Mouse (Mus musculus) heart, postnatal 0 days (tissue): ENCODE data around the gene Trim44. TPM values are rescaled to one million over a fixed set of nuclear protein-coding genes. Genes with fewer than 3 reads are reported as not detected.

Experiments
- ATAC-seq: fragments of 200-750 bp; cut with Nextera tagmentation; 2 replicates; pipeline ENCODE4 v1.8.0; 2017; ENCODE audit warnings: low read depth, moderate number of reproducible peaks, moderate library complexity; ENCODE audit not compliant: insufficient read depth
- DNase-seq: peaks from one replicate; pipeline ENCODE4 v3.0.0-alpha.2; 2016; ENCODE audit warnings: low spot score
- H3K27ac ChIP-seq: fragments of 300-500 bp; sonication (generic); 2 replicates; pipeline ENCODE4 v1.5.1; 2014; ENCODE audit warnings: low read depth, mild to moderate bottlenecking
- H3K27me3 ChIP-seq: fragments of 300-500 bp; sonication (generic); 2 replicates; pipeline ENCODE4 v1.6.1; 2014; ENCODE audit warnings: low read length, mixed read lengths; ENCODE audit not compliant: control insufficient read depth, insufficient read depth
- H3K36me3 ChIP-seq: fragments of 300-500 bp; sonication (generic); replicated peaks from 2 replicates; pipeline ENCODE4 v1.6.1; 2014; ENCODE audit warnings: low read length, mixed read lengths; ENCODE audit not compliant: control insufficient read depth, insufficient read depth
- H3K4me1 ChIP-seq: fragments of 300-500 bp; sonication (generic); 2 replicates; pipeline ENCODE4 v1.6.1; 2014; ENCODE audit warnings: antibody characterized with exemption; ENCODE audit not compliant: control insufficient read depth, insufficient read depth
- H3K4me2 ChIP-seq: fragments of 300-500 bp; sonication (generic); 2 replicates; pipeline ENCODE4 v1.6.1; 2014; ENCODE audit warnings: low read depth, mild to moderate bottlenecking, low read length, moderate library complexity
- H3K4me3 ChIP-seq: fragments of 300-500 bp; sonication (generic); 2 replicates; pipeline ENCODE4 v1.5.1; 2014; ENCODE audit warnings: low read depth, low read length
- H3K9ac ChIP-seq: fragments of 300-500 bp; sonication (generic); replicated peaks from 2 replicates; pipeline ENCODE4 v1.6.1; 2014; ENCODE audit warnings: low read depth, low read length, mixed read lengths
- H3K9me3 ChIP-seq: fragments of 300-500 bp; sonication (generic); replicated peaks from 2 replicates; pipeline ENCODE4 v1.6.1; 2016; ENCODE audit warnings: low read length; ENCODE audit not compliant: control insufficient read depth
- CTCF ChIP-seq: IDR thresholded peaks from 2 replicates; pipeline ENCODE4 v1.5.1; 2016; ENCODE audit warnings: antibody characterized with exemption, control low read depth, low read depth
- EP300 ChIP-seq: IDR thresholded peaks from 2 replicates; pipeline ENCODE4 v1.6.1; 2016; ENCODE audit warnings: antibody characterized with exemption, low read depth
- WGBS: fragments of 180-500 bp; shearing (Covaris S2); extraction: QIAGEN DNeasy Blood & Tissue Kit; methylation state at CpG from one replicate; pipeline ENCODE4 v1.1.7; 2014; 5-methylcytosine and 5-hydroxymethylcytosine counted together
- polyA plus RNA-seq: library from polyadenylated mRNA; unstranded; fragments of >200 nt; fragmentation: Nextera tagmentation; extraction: Ambion mirVana; gene quantifications from 2 replicates; pipeline ENCODE4 v1.2.1, GENCODE M21; 2015
- total RNA-seq: library from RNA; depleted of rRNA; stranded (reverse); fragments of >200 nt; gene quantifications from 2 replicates; pipeline ENCODE4 v1.2.3, GENCODE M21; 2014; ENCODE audit warnings: low replicate concordance

Gene Trim44
- total and polyA plus RNA-seq, 2 experiments from 2014 or later, result 10.9 to 23.0 TPM

GRCm38 (mm10) chr2:102450761-102451670, 43.4 kb upstream of the Trim44 start:
- Histone ChIP-seq H3K4me2 (peak overlapping the region; percentile 98), H3K9ac (peak overlapping the region; percentile 57), H3K4me3 (peak overlapping the region; percentile 61), H3K9me3 (no peaks in the 10 kb centered on the region), H3K36me3 (no peaks in the 10 kb centered on the region), H3K27me3 (peaks cover 49% of the 10 kb centered on the region), H3K27ac (no peak overlapping the region), H3K4me1 (peaks cover 3% of the 10 kb centered on the region; the same call in 1 of the 2 replicates)
- TF ChIP-seq CTCF, result 0 out of 2 replicates have a peak, but pooled peaks have one; percentile 7
- TF ChIP-seq EP300, result no peak
- under 1% methylated on average over 108 of the region's 109 CpGs for WGBS
- ATAC-seq, result peak; percentile 39
- DNase-seq, result no peak

GRCm38 (mm10) chr2:102450248-102450760, 42.7 kb upstream of the Trim44 start:
- Histone ChIP-seq H3K36me3 (no peaks in the 10 kb centered on the region), H3K27ac (no peak overlapping the region), H3K4me1 (peaks cover 3% of the 10 kb centered on the region; the same call in 1 of the 2 replicates), H3K4me3 (peak overlapping the region; percentile 61), H3K27me3 (peaks cover 43% of the 10 kb centered on the region), H3K9me3 (no peaks in the 10 kb centered on the region), H3K9ac (peak overlapping the region; percentile 57), H3K4me2 (peak overlapping the region; percentile 98)
- no peak for TF ChIP-seq EP300
- TF ChIP-seq CTCF, result no peak
- under 1% methylated on average over 43 of the region's 43 CpGs for WGBS
- ATAC-seq (no peak; the same call in 1 of the 2 replicates), DNase-seq (no peak)

GRCm38 (mm10) chr2:102449630-102450247, 42.1 kb upstream of the Trim44 start:
- no peaks in the 10 kb centered on the region for H3K9me3 ChIP-seq
- no peak for DNase-seq
- peaks cover 3% of the 10 kb centered on the region; the same call in 1 of the 2 replicates for H3K4me1 ChIP-seq
- no peaks in the 10 kb centered on the region for H3K36me3 ChIP-seq
- TF ChIP-seq CTCF (no peak), EP300 (no peak)
- peaks cover 39% of the 10 kb centered on the region for H3K27me3 ChIP-seq
- peak overlapping the region; percentile 23 for H3K9ac ChIP-seq
- ATAC-seq, result no peak
- H3K4me3 ChIP-seq, result peak overlapping the region; percentile 61
- peak overlapping the region; percentile 98 for H3K4me2 ChIP-seq
- H3K27ac ChIP-seq, result no peak overlapping the region
- 6% methylated on average over 17 of the region's 17 CpGs for WGBS

GRCm38 (mm10) chr2:102449056-102449455, 41.4 kb upstream of the Trim44 start:
- H3K4me2 ChIP-seq, result no peak overlapping the region

DNA sequence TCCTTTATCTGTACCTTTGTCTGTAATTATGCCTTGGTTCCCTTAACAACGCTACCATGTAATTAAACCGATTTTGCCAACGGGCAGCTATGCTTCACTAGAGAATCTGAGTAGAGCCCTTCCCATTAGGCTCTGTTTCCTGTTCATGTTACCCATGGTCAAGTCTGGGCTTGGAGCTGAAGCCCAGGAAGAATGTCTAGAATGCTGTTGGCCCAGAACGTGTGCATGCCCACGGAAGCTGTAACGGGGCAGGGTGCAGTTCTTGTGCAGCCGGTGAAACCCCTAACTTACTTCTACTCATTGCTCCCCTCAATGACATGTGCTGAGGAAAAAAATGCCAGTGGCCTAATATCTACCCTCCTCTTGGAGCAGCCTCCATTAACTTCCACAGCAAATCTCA, 40.2 kb upstream of the Trim44 start:
- H3K9ac ChIP-seq, result no peak overlapping the region
- DNase-seq (no peak), ATAC-seq (no peak)
- no peaks in the 10 kb centered on the region for H3K36me3 ChIP-seq
- no peaks in the 10 kb centered on the region for H3K9me3 ChIP-seq
- peaks cover 26% of the 10 kb centered on the region for H3K27me3 ChIP-seq
- TF ChIP-seq CTCF (no peak), EP300 (no peak)
- H3K4me3 ChIP-seq, result no peak overlapping the region
- H3K4me1 ChIP-seq, result peaks cover 3% of the 10 kb centered on the region; the same call in 1 of the 2 replicates
- H3K4me2 ChIP-seq, result no peak overlapping the region
- 88% methylated on average over 7 of the region's 7 CpGs for WGBS
- H3K27ac ChIP-seq, result no peak overlapping the region

More at GRCm38 (mm10) chr2:102449056-102449455, 41.4 kb upstream of the Trim44 start:
- 69% methylated on average over 1 of the region's 1 CpGs for WGBS
- peaks cover 3% of the 10 kb centered on the region; the same call in 1 of the 2 replicates for H3K4me1 ChIP-seq
- TF ChIP-seq CTCF (no peak), EP300 (no peak)
- H3K9ac ChIP-seq, result no peak overlapping the region
- H3K27ac ChIP-seq, result no peak overlapping the region
- H3K36me3 ChIP-seq, result no peaks in the 10 kb centered on the region
- DNase-seq, result no peak
- peaks cover 34% of the 10 kb centered on the region for H3K27me3 ChIP-seq
- no peak overlapping the region for H3K4me3 ChIP-seq
- no peaks in the 10 kb centered on the region for H3K9me3 ChIP-seq
- no peak for ATAC-seq
